Mouse (Mus musculus): ENCODE results near the gene Iqcn. TPM values are rescaled to one million over a fixed set of nuclear protein-coding genes. Genes with fewer than 3 reads are reported as not detected.
A peak's percentile ranks its signal among the peaks of the same experiment; 100 is the strongest.

Gene Iqcn
- polyA plus RNA-seq, 2 experiments from 2014 or later: not detected

DNA sequence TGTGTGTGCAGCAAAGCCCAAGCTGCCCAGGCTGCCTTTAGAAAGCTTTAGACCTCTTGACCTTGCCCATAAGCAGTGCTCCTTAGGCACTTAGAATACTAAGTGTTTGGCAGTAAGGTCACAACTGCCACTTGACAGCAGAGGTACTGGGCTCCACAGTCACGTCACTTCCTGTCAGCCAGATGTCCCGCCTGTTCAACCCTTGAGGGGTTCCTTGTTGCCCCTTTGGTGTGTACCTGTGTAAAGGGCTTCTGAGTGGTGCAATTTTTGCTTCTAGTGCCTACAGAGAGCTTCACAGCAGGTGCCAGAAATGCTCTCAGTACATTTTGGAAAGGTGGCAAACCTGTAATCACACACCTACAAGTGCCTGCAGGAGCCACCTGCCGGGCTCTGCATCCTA, 35.0 kb downstream of the Iqcn start:
- ATAC-seq: no peak

DNA sequence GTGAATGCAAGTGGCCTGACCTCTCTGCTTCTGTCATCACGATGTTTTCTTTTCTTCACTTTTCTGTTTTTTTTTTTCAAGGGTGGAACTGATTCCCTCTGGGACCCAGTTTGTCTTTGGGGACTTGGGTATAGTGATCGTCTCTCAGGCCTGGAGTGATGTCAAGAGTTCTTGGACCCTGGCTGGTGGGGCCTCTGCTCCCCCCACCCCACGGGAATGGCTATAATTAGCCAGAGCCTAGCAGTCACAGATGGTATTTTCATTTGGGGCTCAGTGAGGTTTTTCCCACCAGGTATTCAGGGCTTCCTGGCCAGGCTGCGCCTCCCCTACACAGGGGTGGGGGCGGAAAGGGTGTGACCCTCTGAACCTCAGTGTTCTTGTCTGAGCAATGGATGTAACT, 38.4 kb downstream of the Iqcn start:
- no peak for ATAC-seq

DNA sequence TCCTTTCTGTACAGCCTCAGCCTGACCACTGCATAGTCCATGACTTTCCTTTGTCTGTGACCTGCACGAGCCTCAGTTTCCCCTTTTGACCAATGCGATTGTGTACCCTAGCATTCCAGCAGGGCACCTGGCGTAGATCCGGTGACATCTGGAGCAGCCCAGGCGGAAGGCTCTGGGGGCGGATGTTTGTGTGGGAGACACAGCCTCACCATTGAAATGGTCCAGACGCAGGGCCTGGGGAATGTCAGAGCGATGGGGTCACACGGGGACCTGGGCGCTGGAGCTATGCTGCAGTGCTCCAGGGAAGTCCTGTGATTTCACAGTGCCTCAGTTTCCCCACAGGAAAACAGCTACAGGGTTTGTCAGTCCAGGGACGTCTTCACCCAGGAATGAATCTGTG, 38.9 kb downstream of the Iqcn start:
- no peak for ATAC-seq

- no peak for ATAC-seq
Observed at GRCm38 (mm10) chr8:70742981-70743655, 39.9 kb downstream of the Iqcn start.

GRCm38 (mm10) chr8:70743656-70744590, 40.7 kb downstream of the Iqcn start:
- ATAC-seq: peak; percentile 47

DNA sequence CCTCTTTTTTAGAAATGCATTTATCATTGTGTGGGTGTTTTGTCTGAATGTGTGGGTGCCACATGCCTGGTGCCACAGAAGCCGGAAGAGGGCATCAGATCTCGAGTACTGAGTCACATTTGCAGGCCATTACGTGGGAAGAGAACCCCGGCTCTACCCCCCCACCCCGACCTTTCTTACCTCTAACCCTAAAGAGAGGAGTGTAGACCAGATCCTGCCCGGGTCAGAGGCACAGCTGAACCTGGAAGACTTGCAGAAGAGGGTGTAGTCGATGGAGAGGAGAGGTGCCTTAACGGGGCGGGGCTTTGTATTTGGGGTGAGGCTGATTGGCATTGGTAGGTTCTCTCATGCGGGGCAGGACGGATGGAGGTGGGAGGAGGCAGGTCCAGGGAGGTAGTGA, 41.5 kb downstream of the Iqcn start:
- ATAC-seq: peak; percentile 44

- ATAC-seq: no peak
Observed at GRCm38 (mm10) chr8:70745691-70746220, 42.5 kb downstream of the Iqcn start.

- no peak for ATAC-seq
Observed at GRCm38 (mm10) chr8:70746676-70747075, 43.4 kb downstream of the Iqcn start.

DNA sequence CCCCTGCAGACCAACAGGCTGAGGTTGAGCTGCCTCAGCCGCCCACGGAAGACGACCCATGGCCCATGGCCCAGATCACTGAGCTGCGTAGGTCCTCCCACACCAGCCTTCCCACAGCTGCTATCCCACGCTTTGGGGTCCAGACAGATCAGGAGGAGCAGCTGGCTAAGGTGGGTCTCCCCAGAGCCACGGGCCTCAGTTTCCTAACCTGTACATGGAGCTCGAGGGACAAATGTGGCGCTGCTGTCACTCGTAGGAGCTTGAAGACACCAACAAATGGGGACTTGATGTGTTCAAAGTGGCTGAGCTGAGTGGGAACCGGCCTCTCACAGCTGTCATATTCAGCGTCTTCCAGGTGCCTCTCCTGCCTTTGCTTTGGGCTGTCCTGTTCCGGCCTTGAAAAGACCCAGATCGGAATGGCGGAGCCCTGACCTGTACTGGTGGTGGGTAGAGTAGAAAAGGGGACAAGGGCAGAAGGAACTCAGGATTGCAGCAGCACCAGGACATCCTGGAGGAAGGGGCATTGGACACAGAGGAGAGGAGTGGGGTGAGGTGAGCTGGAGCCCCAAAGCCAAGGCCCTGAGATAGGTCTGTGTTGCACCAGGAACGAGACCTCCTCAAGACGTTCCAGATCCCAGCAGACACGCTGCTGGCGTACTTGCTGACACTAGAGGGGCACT, 44.1 kb downstream of the Iqcn start:
- no peak for ATAC-seq

- no peak for ATAC-seq
Observed at GRCm38 (mm10) chr8:70748246-70749096, 45.2 kb downstream of the Iqcn start.

DNA sequence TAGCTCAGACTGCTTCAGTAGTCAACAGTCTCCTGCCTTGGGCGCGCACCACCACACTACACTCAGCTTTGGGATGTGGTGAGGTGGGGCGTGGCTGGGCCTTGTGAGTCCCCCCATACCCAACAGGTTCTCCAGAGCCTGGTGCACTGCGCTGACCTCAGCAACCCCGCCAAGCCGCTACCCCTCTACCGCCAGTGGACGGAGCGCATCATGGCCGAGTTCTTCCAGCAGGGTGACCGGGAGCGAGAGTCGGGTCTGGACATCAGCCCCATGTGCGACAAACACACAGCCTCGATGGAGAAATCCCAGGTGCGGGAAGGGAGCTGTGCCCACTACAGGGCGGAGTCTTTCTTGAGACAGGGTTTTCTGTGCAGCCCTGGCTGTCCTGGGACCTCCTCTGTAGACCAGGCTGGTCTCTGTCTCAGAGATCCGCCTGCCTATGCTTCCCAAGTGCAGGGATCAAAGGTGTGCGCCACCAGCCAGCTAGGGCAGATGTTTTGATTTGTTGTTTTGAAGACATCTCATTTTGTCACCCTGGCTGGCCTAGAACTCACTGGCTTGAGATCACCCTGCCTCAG, 45.9 kb downstream of the Iqcn start:
- ATAC-seq: no peak

- no peak for ATAC-seq
Observed at GRCm38 (mm10) chr8:70750128-70750680, 46.9 kb downstream of the Iqcn start.

DNA sequence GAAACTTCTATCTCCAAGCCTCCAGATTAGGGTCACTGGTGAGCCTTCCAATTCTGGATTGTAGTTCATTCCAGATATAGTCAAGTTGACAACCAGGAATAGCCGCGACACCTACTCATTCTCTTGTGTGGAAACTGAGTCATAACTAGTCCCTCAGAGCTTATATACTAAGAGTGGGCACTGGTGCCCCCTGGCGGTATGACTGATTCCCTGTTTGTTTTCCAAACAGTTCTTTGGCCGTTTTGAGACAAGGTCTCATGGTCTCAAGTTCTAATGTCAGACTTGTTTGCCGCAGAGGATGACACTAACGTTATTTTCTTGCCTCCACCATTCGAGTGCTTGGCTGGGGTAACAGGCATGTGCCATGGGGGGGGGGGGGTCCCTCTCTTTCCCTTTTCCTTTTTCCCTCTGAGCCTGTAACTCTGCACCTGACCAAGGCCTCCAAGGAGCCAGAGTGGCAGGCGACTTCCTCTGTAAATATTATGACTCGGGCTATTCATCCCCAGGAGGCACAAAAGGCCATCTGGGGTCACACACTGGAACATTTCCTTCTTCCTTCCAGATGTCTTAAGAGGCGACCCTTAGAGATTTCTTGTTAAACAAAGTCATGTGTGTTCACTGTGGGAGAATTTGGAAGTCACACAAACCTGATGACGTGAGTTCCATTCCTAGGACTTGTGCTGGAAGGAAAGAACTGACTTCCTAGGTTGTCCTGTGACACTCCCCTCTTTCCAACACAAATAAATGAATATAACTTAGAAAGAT, 48.9 kb downstream of the Iqcn start:
- ATAC-seq: no peak

DNA sequence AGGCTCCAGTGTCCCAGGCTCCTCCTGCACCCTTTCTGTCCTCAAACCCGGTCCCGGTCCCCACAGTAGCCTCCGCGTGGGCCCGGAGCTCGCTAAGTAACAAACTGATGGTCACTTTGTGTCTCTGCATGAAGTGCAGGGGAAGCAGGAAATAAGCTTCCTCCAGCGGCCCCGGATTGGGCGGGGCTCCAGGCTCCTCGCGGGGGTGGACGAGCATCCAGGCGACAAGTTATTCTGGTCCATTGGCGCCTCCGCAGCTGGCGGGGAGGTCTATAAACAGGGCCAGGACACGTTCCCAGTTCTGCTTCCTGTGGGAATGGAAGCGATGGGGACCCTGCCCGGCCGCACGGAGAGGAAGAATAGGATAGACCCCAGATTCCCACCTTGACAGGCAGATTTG, 49.9 kb downstream of the Iqcn start:
- ATAC-seq: no peak

DNA sequence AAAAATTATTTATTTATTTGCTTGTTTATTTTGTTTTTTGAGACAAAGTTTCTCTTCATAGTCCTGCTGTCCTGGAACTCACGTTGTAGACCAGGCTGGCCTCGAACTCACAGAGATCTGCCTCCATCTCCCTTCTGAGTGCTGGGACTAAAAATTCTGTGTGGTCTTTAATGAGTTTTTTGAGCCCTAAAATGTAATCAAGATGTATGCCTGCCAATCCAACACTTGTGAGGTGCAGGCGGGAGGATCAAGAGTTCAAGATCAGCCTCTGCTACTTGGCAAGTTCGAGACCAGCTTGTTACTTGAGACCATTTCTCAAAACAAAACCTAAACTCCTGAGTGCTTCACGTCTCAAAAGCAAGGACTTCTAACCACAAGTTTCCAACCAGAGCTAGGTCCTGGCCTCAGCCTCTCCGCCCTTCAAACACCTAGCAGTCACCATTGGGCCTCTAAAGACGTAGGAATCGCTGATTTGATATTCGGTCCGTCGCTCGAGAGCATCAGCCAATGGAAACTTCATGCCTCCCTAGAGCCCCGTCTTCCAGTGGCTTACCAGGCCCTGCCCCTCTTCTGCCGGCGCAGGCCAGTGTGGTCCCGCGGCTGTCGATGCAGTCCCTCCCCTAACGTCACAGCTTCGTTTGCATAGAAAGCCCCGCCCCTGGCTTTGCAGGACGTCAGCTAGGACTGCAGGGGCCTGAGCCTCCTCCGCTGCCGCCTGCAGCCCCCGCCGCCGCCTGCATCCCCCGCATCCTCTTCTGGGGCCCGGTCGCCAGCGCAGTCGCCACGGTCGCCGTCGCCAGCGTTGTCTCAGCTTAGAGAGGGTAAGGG, 51.0 kb downstream of the Iqcn start, which contains the start of gene Rab3a:
Gene Rab3a, plus strand, starts transcription at position 637 of the 828 bp plus-strand sequence.
- peak; percentile 98 for ATAC-seq

- ATAC-seq: peak; percentile 13
Observed at GRCm38 (mm10) chr8:70754871-70755660, 51.8 kb downstream of the Iqcn start.

GRCm38 (mm10) chr8:70755661-70756475, 52.6 kb downstream of the Iqcn start:
- ATAC-seq: no peak
